Mouse (Mus musculus) kidney, adult 2 months (tissue): ENCODE measurements around the gene Slc17a8. TPM values are rescaled to one million over a fixed set of nuclear protein-coding genes. Genes with fewer than 3 reads are reported as not detected.

Experiments used
- DNase-seq: peaks from one replicate; pipeline ENCODE4 v3.0.0; 2021
- H3K27ac ChIP-seq: fragments of 200-500 bp; 2 replicates; pipeline ENCODE4 v1.5.1; 2012; ENCODE audit warnings: low read depth, low read length, control low read depth, inconsistent platforms; ENCODE audit not compliant: insufficient read depth
- H3K27me3 ChIP-seq: fragments of 200-500 bp; replicated peaks from 2 replicates; pipeline ENCODE4 v1.6.1; 2012; ENCODE audit warnings: mild to moderate bottlenecking, moderate library complexity, low read length, inconsistent platforms; ENCODE audit not compliant: control insufficient read depth, insufficient read depth
- H3K36me3 ChIP-seq: fragments of 200-500 bp; 2 replicates; pipeline ENCODE4 v1.6.1; 2012; ENCODE audit warnings: mild to moderate bottlenecking, moderate library complexity, low read length, inconsistent platforms; ENCODE audit not compliant: control insufficient read depth, insufficient read depth
- H3K4me1 ChIP-seq: fragments of 200-500 bp; 2 replicates; pipeline ENCODE4 v1.6.1; 2011; ENCODE audit warnings: low read length; ENCODE audit not compliant: control insufficient read depth, insufficient read depth
- H3K4me3 ChIP-seq: fragments of 200-500 bp; 2 replicates; pipeline ENCODE4 v1.5.1; 2011; ENCODE audit warnings: mild to moderate bottlenecking, low read depth, low read length, control low read depth; ENCODE audit not compliant: insufficient read depth
- CTCF ChIP-seq: fragments of 200-500 bp; conservative IDR thresholded peaks from 2 replicates; pipeline ENCODE4 v1.5.1; 2011; ENCODE audit warnings: low read depth, mild to moderate bottlenecking, control low read depth, low read length, moderate library complexity, mixed read lengths; ENCODE audit not compliant: insufficient read depth, insufficient read length
- POLR2A ChIP-seq: fragments of 200-500 bp; IDR thresholded peaks from one replicate; pipeline ENCODE4 v1.6.1; 2011; ENCODE audit warnings: low read depth, low read length, control low read depth
- WGBS: fragments of 180-500 bp; shearing (Covaris S2); methylation state at CpG from one replicate; pipeline ENCODE4 v1.1.7; 2018; 5-methylcytosine and 5-hydroxymethylcytosine counted together
- polyA plus RNA-seq: library from polyadenylated mRNA; depleted of rRNA; stranded (reverse); fragments of >200 nt; gene quantifications from 2 replicates; pipeline ENCODE4 v1.2.3, GENCODE M21; 2012

Gene Slc17a8
- polyA plus RNA-seq, 1 experiment = 0.08 TPM

DNA sequence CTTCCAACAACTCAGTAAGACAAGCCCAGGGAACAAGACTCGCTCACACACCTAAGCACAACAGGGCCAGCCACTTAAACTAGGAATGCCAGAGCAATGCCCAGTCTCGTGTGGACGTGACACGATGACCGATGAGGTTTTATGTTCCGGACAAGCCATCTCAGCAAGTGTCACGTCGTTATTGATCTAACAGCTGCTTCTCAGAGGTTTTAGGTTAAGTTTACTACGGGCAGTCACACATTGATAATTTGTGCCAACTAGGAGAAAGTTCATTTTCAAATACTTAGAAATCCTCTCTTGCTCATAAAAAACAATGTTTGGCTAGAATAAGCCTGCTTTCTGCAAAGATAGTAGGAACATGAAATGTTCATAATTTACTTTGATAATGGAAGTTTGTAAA lies 25.9 kb upstream of the Slc17a8 start:
- Histone ChIP-seq H3K4me1 (no peaks in the 10 kb centered on the region), H3K27me3 (no peaks in the 10 kb centered on the region), H3K4me3 (no peak overlapping the region), H3K27ac (no peak overlapping the region), H3K36me3 (peaks cover 5% of the 10 kb centered on the region)
- WGBS = 66% methylated on average over 9 of the region's 9 CpGs
- no peak for DNase-seq
- TF ChIP-seq CTCF = no peak
- TF ChIP-seq POLR2A = no peak

DNA sequence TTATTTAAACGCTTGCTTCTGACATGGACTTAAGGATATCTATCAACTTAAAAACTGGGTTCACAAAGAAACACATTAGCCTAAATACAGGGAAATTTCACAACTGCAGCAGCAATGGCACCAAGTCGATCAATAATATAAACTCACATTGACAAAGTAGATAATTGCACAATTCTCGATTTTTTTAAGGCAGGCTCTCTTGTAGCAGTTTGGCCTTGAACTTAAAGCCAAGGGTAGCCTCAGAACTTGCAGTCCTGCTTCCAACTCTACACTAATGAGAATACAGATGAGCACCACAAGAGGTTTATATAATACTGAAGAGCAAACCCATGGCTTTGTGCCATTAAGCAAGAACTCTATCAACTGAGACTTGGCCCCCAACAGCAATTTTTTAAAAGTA lies 15.9 kb upstream of the Slc17a8 start:
- Histone ChIP-seq H3K36me3 (peaks cover 9% of the 10 kb centered on the region), H3K27me3 (no peaks in the 10 kb centered on the region), H3K4me3 (no peak overlapping the region), H3K4me1 (peaks cover 19% of the 10 kb centered on the region; the same call in 1 of the 2 replicates), H3K27ac (no peak overlapping the region)
- no peak for DNase-seq
- WGBS = 89% methylated on average over 3 of the region's 3 CpGs
- TF ChIP-seq CTCF = no peak
- no peak for TF ChIP-seq POLR2A

DNA sequence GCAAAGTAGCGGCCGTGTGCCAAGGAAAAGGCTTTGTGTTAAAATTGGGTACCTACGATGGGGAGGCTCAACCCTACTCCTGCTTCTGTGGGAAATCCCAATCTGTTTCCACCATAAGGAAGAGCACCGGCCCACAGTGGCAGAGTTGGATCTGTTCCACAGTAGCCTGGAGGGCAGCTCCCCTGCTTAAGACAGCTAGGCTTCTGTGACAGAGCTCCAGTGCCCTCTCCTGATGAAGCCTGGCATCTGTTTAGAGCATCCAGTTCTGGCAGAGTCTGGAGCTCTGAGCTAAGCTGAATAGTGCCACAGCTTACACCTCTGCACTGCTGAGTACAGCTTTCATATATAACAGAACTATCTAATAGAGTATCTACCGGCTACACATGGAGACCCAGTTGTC lies 14.0 kb upstream of the Slc17a8 start:
- WGBS = 63% methylated on average over 5 of the region's 5 CpGs
- Histone ChIP-seq H3K36me3 (no peaks in the 10 kb centered on the region), H3K4me1 (peaks cover 19% of the 10 kb centered on the region; the same call in 1 of the 2 replicates), H3K27me3 (no peaks in the 10 kb centered on the region), H3K27ac (peak overlapping the region; percentile 100; the same call in 1 of the 2 replicates), H3K4me3 (no peak overlapping the region)
- no peak for TF ChIP-seq POLR2A
- TF ChIP-seq CTCF = peak; percentile 80
- peak; percentile 81 for DNase-seq

DNA sequence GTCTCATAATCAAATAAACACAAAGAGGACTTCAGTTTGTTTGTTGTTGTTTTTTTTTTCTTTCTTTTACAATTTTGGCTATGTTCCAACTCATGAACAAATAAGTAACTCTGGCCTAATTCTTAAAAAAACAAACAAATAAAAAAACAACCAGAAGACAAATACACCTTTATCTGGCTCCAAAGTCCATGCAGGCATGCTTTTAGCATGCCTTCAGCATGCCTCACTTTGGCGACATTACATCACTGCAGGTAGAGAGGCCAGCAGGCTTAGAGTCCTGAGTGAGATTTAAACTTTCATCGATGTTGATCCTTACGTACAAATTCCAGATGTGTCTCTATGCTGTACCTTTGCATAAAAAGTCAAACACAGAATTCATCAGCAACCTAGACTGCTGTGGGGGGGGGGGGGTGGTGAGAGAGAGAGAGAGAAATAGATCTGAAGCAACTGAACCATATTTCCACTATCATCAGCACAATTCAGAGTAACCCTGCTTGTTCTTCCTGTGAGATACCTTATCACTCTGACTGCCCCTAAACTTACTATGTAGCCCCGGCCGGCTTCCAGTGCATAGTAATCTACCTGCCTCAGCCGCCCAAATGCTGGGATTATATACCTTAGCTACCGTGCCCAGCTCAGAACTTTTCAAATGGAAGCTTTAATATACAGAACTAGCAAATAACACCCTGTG lies 12.8 kb upstream of the Slc17a8 start:
- TF ChIP-seq CTCF (no peak), POLR2A (no peak)
- DNase-seq = peak; percentile 75
- Histone ChIP-seq H3K27ac (peak overlapping the region; percentile 100), H3K4me1 (peaks cover 19% of the 10 kb centered on the region; the same call in 1 of the 2 replicates), H3K27me3 (no peaks in the 10 kb centered on the region), H3K4me3 (no peak overlapping the region), H3K36me3 (no peaks in the 10 kb centered on the region)
- 76% methylated on average over 7 of the region's 7 CpGs for WGBS

DNA sequence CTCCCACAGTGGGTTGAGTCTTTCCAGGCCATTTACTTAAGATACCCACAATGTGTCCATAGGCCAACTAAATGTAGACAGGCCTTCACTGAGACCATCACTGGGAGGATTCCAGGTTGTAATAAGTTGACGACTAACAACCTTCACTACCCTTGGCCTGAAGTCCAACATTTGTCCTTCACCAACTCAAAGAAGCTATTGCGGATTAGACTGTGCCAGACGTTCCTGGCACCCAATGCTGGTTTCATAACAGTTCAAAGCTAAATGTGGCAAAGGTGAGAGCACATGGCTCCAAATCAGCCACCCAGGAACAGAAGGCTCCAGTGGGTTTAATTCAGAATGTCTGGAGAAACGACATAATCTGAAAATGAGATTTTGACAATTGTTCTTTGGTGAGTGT lies 12.1 kb upstream of the Slc17a8 start:
- no peak for TF ChIP-seq CTCF
- no peak for TF ChIP-seq POLR2A
- Histone ChIP-seq H3K4me3 (no peak overlapping the region), H3K27ac (peak overlapping the region; percentile 100), H3K36me3 (no peaks in the 10 kb centered on the region), H3K4me1 (peaks cover 19% of the 10 kb centered on the region; the same call in 1 of the 2 replicates), H3K27me3 (no peaks in the 10 kb centered on the region)
- WGBS = 44% methylated on average over 4 of the region's 4 CpGs
- DNase-seq = peak; percentile 95

DNA sequence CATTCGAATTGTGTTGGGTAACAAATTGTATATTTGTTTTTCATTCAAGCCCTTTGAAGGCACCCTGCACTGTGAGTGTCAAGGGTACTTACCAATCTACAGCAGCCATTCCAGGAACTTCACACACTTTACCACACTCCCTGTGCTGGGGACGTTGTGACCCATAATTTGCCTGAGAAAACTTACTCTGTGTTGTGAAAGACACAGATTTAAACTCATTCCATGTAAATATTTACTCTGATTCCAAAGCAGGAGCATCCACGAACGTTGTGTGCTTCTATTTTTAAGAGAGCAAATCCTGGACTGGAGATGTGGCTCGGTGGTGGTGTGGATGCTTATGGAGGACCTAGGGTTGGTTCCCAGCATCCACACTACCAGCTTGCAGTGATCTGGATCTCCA lies 10.8 kb upstream of the Slc17a8 start:
- TF ChIP-seq POLR2A = no peak
- no peak for TF ChIP-seq CTCF
- no peaks in the 10 kb centered on the region for H3K27me3 ChIP-seq
- no peak for DNase-seq
- no peaks in the 10 kb centered on the region for H3K36me3 ChIP-seq
- H3K4me3 ChIP-seq = no peak overlapping the region
- 66% methylated on average over 5 of the region's 5 CpGs for WGBS
- peaks cover 21% of the 10 kb centered on the region; the same call in 1 of the 2 replicates for H3K4me1 ChIP-seq
- no peak overlapping the region for H3K27ac ChIP-seq

DNA sequence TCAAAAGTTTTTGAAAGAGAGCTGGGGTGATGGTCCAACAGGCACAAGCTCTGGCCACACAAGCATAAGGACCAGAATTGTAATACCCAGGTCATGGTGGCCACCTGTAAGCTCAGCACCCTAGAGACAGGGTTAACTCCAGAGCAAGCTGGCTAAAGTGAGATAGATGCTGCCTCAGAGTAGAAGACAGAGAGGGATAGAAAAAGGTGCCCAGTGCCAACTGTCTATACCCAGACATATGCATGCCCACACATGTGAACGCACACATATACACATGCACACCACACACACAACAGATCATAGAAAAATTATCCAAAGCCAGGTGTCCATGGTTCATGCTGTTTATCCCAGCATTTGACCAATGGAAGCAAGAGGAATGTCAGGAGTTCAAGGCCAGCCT lies 9.5 kb upstream of the Slc17a8 start:
- Histone ChIP-seq H3K4me1 (peaks cover 24% of the 10 kb centered on the region; the same call in 1 of the 2 replicates), H3K27me3 (no peaks in the 10 kb centered on the region), H3K27ac (no peak overlapping the region), H3K4me3 (no peak overlapping the region), H3K36me3 (no peaks in the 10 kb centered on the region)
- no peak for DNase-seq
- 97% methylated on average over 1 of the region's 1 CpGs for WGBS
- no peak for TF ChIP-seq POLR2A
- TF ChIP-seq CTCF = no peak
